Mouse (Mus musculus): ENCODE measurements around the gene Olfr193. TPM values are rescaled to one million over a fixed set of nuclear protein-coding genes. Genes with fewer than 3 reads are reported as not detected.
"Not testable (repeated sequence)": the region's sequence is repeated elsewhere in the genome, so short reads cannot be mapped to it uniquely, and the experiment has no call there.

Olfr193 gene
- total RNA-seq (2014; rRNA removed) = not detected in 2 replicates
- polyA plus RNA-seq (2015; fragmentation: Nextera tagmentation; extraction: Ambion mirVana) = not detected in 2 replicates

- WGBS = 71% methylated on average over 1 of the region's 1 CpGs
These were observed at the start of gene Olfr193 for GRCm38 (mm10) chr16:59111781-59112180. Gene Olfr193, minus strand, starts transcription at chr16:59111881.

GRCm38 (mm10) chr16:59151996-59152395 lies 40.3 kb upstream of the Olfr193 start:
- WGBS = 90% methylated on average over 2 of the region's 2 CpGs
- TF ChIP-seq CTCF (IDR thresholded peaks at IDR 0.05; ENCODE audit: low read depth) = no peak
- ATAC-seq = no peak

More at GRCm38 (mm10) chr16:59111781-59112180, at the start of gene Olfr193:
- Histone ChIP-seq H3K4me3 (ENCODE audit: low read length) (no peak within 1 kb of the TSS), H3K4me2 (ENCODE audit: low read depth, low read length) (no peak within 1 kb of the TSS), H3K9ac (replicated peaks; ENCODE audit: low read length) (no peak within 1 kb of the TSS), H3K4me1 (ENCODE audit: insufficient read depth, low read length) (no peaks in the 10 kb centered on the region), H3K36me3 (ENCODE audit: insufficient read depth, low read length) (no peaks in the 10 kb centered on the region), H3K9me3 (ENCODE audit: low read length) (no peaks in the 10 kb centered on the region), H3K27ac (no peak within 1 kb of the TSS), H3K27me3 (ENCODE audit: insufficient read depth, low read length) (no peaks in the 10 kb centered on the region)
- no peak for TF ChIP-seq CTCF (IDR thresholded peaks at IDR 0.05; ENCODE audit: low read depth)
- DNase-seq (ENCODE audit: low spot score) (no peak), ATAC-seq (no peak)

GRCm38 (mm10) chr16:59146746-59147145 lies 35.1 kb upstream of the Olfr193 start, which contains the start of gene Olfr195:
Gene Olfr195, plus strand, starts transcription at chr16:59147046.
- Histone ChIP-seq H3K27ac (no peak within 1 kb of the TSS), H3K4me1 (ENCODE audit: insufficient read depth, low read length) (no peaks in the 10 kb centered on the region), H3K9ac (replicated peaks; ENCODE audit: low read length) (no peak within 1 kb of the TSS), H3K27me3 (ENCODE audit: insufficient read depth, low read length) (no peaks in the 10 kb centered on the region), H3K36me3 (ENCODE audit: insufficient read depth, low read length) (no peaks in the 10 kb centered on the region), H3K4me3 (ENCODE audit: low read length) (no peak within 1 kb of the TSS), H3K9me3 (ENCODE audit: low read length) (no peaks in the 10 kb centered on the region), H3K4me2 (ENCODE audit: low read depth, low read length) (no peak within 1 kb of the TSS)
- ATAC-seq (no peak), DNase-seq (ENCODE audit: low spot score) (no peak)
- WGBS = 88% methylated on average over 1 of the region's 1 CpGs
- no peak for TF ChIP-seq CTCF (IDR thresholded peaks at IDR 0.05; ENCODE audit: low read depth)

More at GRCm38 (mm10) chr16:59151996-59152395, 40.3 kb upstream of the Olfr193 start:
- H3K27me3 ChIP-seq (ENCODE audit: insufficient read depth, low read length) = no peaks in the 10 kb centered on the region
- no peaks in the 10 kb centered on the region for H3K36me3 ChIP-seq (ENCODE audit: insufficient read depth, low read length)
- no peak overlapping the region for H3K4me2 ChIP-seq (ENCODE audit: low read depth, low read length)
- H3K9ac ChIP-seq (replicated peaks; ENCODE audit: low read length) = no peak overlapping the region
- no peak overlapping the region for H3K27ac ChIP-seq
- H3K9me3 ChIP-seq (ENCODE audit: low read length) = no peaks in the 10 kb centered on the region
- no peaks in the 10 kb centered on the region for H3K4me1 ChIP-seq (ENCODE audit: insufficient read depth, low read length)
- no peak for DNase-seq (ENCODE audit: low spot score)
- H3K4me3 ChIP-seq (ENCODE audit: low read length) = no peak overlapping the region

GRCm38 (mm10) chr16:59141105-59141504 lies 29.4 kb upstream of the Olfr193 start:
- Histone ChIP-seq H3K36me3 (ENCODE audit: insufficient read depth, low read length) (no peaks in the 10 kb centered on the region), H3K9me3 (ENCODE audit: low read length) (no peaks in the 10 kb centered on the region), H3K27ac (no peak overlapping the region), H3K4me1 (ENCODE audit: insufficient read depth, low read length) (no peaks in the 10 kb centered on the region), H3K9ac (replicated peaks; ENCODE audit: low read length) (no peak overlapping the region), H3K27me3 (ENCODE audit: insufficient read depth, low read length) (no peaks in the 10 kb centered on the region), H3K4me3 (ENCODE audit: low read length) (no peak overlapping the region), H3K4me2 (ENCODE audit: low read depth, low read length) (no peak overlapping the region)
- ATAC-seq (no peak), DNase-seq (ENCODE audit: low spot score) (no peak)
- TF ChIP-seq CTCF (IDR thresholded peaks at IDR 0.05; ENCODE audit: low read depth) = no peak

- no peak for DNase-seq (ENCODE audit: low spot score)
- WGBS = 83% methylated on average over 1 of the region's 1 CpGs
These were observed 19.1 kb upstream of the Olfr193 start for GRCm38 (mm10) chr16:59130740-59131139.

GRCm38 (mm10) chr16:59120969-59121368 lies 9.3 kb upstream of the Olfr193 start, which contains the start of gene Olfr194:
Gene Olfr194, minus strand, starts transcription at chr16:59121069.
- no peaks in the 10 kb centered on the region for H3K36me3 ChIP-seq (ENCODE audit: insufficient read depth, low read length)
- no peak within 1 kb of the TSS for H3K4me2 ChIP-seq (ENCODE audit: low read depth, low read length)
- H3K9me3 ChIP-seq (ENCODE audit: low read length) = no peaks in the 10 kb centered on the region
- no peak within 1 kb of the TSS for H3K4me3 ChIP-seq (ENCODE audit: low read length)
- H3K4me1 ChIP-seq (ENCODE audit: insufficient read depth, low read length) = no peaks in the 10 kb centered on the region
- no peaks in the 10 kb centered on the region for H3K27me3 ChIP-seq (ENCODE audit: insufficient read depth, low read length)
- TF ChIP-seq CTCF (IDR thresholded peaks at IDR 0.05; ENCODE audit: low read depth) = no peak
- H3K27ac ChIP-seq = no peak within 1 kb of the TSS
- DNase-seq (ENCODE audit: low spot score) = no peak
- no peak within 1 kb of the TSS for H3K9ac ChIP-seq (replicated peaks; ENCODE audit: low read length)
- ATAC-seq = no peak

More at GRCm38 (mm10) chr16:59130740-59131139, 19.1 kb upstream of the Olfr193 start:
- no peak for ATAC-seq
- Histone ChIP-seq H3K36me3 (ENCODE audit: insufficient read depth, low read length) (no peaks in the 10 kb centered on the region), H3K27ac (no peak overlapping the region), H3K9ac (replicated peaks; ENCODE audit: low read length) (no peak overlapping the region), H3K4me2 (ENCODE audit: low read depth, low read length) (no peak overlapping the region), H3K27me3 (ENCODE audit: insufficient read depth, low read length) (no peaks in the 10 kb centered on the region), H3K9me3 (ENCODE audit: low read length) (no peaks in the 10 kb centered on the region), H3K4me1 (ENCODE audit: insufficient read depth, low read length) (no peaks in the 10 kb centered on the region), H3K4me3 (ENCODE audit: low read length) (no peak overlapping the region)
- TF ChIP-seq CTCF (IDR thresholded peaks at IDR 0.05; ENCODE audit: low read depth) = no peak

GRCm38 (mm10) chr16:59108522-59108921 lies 3.2 kb downstream of the Olfr193 start:
- H3K27ac ChIP-seq; H3K4me3 ChIP-seq (ENCODE audit: low read length); H3K4me1 ChIP-seq (ENCODE audit: insufficient read depth, low read length); H3K9me3 ChIP-seq (ENCODE audit: low read length); DNase-seq (ENCODE audit: low spot score); H3K4me2 ChIP-seq (ENCODE audit: low read depth, low read length); H3K27me3 ChIP-seq (ENCODE audit: insufficient read depth, low read length); ATAC-seq; H3K9ac ChIP-seq (replicated peaks; ENCODE audit: low read length); H3K36me3 ChIP-seq (ENCODE audit: insufficient read depth, low read length): not testable (repeated sequence)
- WGBS = 69% methylated on average over 5 of the region's 5 CpGs
